ENCODE assay signal across 9 mouse cellular contexts in the genomic region with DNA sequence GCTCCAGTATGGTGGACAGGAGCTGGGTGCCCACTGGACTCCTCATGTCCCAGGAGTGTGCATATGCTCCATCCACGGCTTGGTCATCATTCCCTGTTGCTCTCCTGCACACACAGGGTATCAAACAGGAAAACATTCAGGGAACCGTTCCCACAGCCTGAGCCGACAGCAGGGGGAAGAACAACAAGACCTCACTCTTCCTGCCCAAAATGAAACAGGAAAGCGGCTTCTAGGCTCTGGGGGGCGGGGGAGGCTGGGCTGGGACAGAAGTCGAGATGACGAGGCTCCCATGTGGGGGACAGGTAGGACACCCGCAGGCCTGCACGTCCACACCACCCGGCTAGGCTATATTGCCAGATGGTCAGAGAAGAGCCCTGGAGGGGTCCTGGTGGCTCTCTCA. TPM values are rescaled to one million over a fixed set of nuclear protein-coding genes. Genes with fewer than 3 reads are reported as not detected.
DNase-seq lines count a peak whose midpoint lies in the region; ATAC-seq and TF ChIP-seq lines count a peak whose summit lies in the region.
"Had no signal": no experiment of that assay in that cellular context is flagged by ENCODE, and none has a peak within 500 bp of the region (broad histone marks: within the 10 kb centered on the region; RNA-seq: fewer than 3 reads in every experiment).

No protein-coding gene starts in this region.

- H3K27me3 ChIP-seq in heart, embryonic 13.5 days (replicated peaks), result peaks cover 20% of the 10 kb centered on the region
- peaks cover 17% of the 10 kb centered on the region for H3K27me3 ChIP-seq in liver, embryonic 16.5 days (ENCODE audit: control insufficient read depth, insufficient read depth, low read depth, low read length)
- no peaks in the 10 kb centered on the region for H3K27me3 ChIP-seq in forebrain, postnatal 0 days (ENCODE audit: insufficient read depth, low read length)

- H3K4me2 ChIP-seq in heart, embryonic 13.5 days, result peak overlapping the region; percentile 2; the same call in 1 of the 2 replicates
- H3K4me2 ChIP-seq in liver, embryonic 16.5 days (ENCODE audit: low read depth, low read length), result no peak overlapping the region
- H3K4me2 ChIP-seq in forebrain, postnatal 0 days (ENCODE audit: low read depth), result no peak overlapping the region

- H3K4me1 ChIP-seq in brown adipose tissue, adult 24 weeks (ENCODE audit: control insufficient read depth, insufficient read depth, insufficient read length, low read length), result 0 out of 2 replicates have a peak, but pooled peaks cover 6% of the 10 kb centered on the region
- peaks cover 16% of the 10 kb centered on the region for H3K4me1 ChIP-seq in heart, embryonic 13.5 days
- H3K4me1 ChIP-seq in liver, embryonic 16.5 days (ENCODE audit: control insufficient read depth, low read depth, low read length), result peaks cover 4% of the 10 kb centered on the region
- peaks cover 4% of the 10 kb centered on the region; the same call in 1 of the 2 replicates for H3K4me1 ChIP-seq in forebrain, postnatal 0 days (ENCODE audit: insufficient read depth)

- no peaks in the 10 kb centered on the region for H3K9me3 ChIP-seq in heart, embryonic 13.5 days
- no peaks in the 10 kb centered on the region for H3K9me3 ChIP-seq in liver, embryonic 16.5 days (replicated peaks; ENCODE audit: control insufficient read depth, low read length)
- H3K9me3 ChIP-seq in forebrain, postnatal 0 days (ENCODE audit: low read length), result no peaks in the 10 kb centered on the region

- no peak overlapping the region for H3K4me3 ChIP-seq in left cerebral cortex, adult 2 months
- H3K4me3 ChIP-seq in brown adipose tissue, adult 24 weeks (ENCODE audit: insufficient read depth, low read depth, low read length), result peak overlapping the region; percentile 25
- no peak overlapping the region for H3K4me3 ChIP-seq in heart, embryonic 13.5 days
- no peak overlapping the region for H3K4me3 ChIP-seq in liver, embryonic 16.5 days (ENCODE audit: low read depth, low read length)
- H3K4me3 ChIP-seq in forebrain, postnatal 0 days (ENCODE audit: low read depth, low read length), result no peak overlapping the region

- H3K36me3 ChIP-seq in heart, embryonic 13.5 days, result peaks cover 3% of the 10 kb centered on the region; the same call in 1 of the 2 replicates
- H3K36me3 ChIP-seq in liver, embryonic 16.5 days (ENCODE audit: control insufficient read depth, insufficient read depth), result no peaks in the 10 kb centered on the region
- no peaks in the 10 kb centered on the region for H3K36me3 ChIP-seq in forebrain, postnatal 0 days (ENCODE audit: insufficient read depth)

- ATAC-seq in heart, embryonic 13.5 days (ENCODE audit: extremely low read depth, insufficient number of reproducible peaks, low FRiP score, low TSS enrichment), result no peak
- 0 out of 2 replicates have a peak, but pooled peaks have one; percentile 11 for ATAC-seq in liver, embryonic 16.5 days (ENCODE audit: low read depth)
- ATAC-seq in inflammation-experienced regulatory T-cells, adult 6 months, result no peak
- ATAC-seq in forebrain, postnatal 0 days, result no peak

- WGBS in heart, embryonic 13.5 days, result 58% methylated on average over 10 of the region's 10 CpGs
- 24% methylated on average over 10 of the region's 10 CpGs for WGBS in liver, embryonic 16.5 days (ENCODE audit: insufficient replicate concordance)
- WGBS in forebrain, postnatal 0 days, result 75% methylated on average over 10 of the region's 10 CpGs

- H3K9ac ChIP-seq in heart, embryonic 13.5 days, result no peak overlapping the region
- no peak overlapping the region for H3K9ac ChIP-seq in liver, embryonic 16.5 days (ENCODE audit: low read depth, low read length)
- H3K9ac ChIP-seq in forebrain, postnatal 0 days, result no peak overlapping the region

- TF ChIP-seq CTCF in left cerebral cortex, adult 2 months (IDR thresholded peaks at IDR 0.05), result no peak
- TF ChIP-seq CTCF in forebrain, postnatal 0 days (IDR thresholded peaks at IDR 0.05; ENCODE audit: low read depth), result no peak

- DNase-seq in left cerebral cortex, adult 2 months (ENCODE audit: extremely low spot score in 1 of 2, low spot score in 2 of 2), result no peak
- no peak for DNase-seq in left cerebral cortex, adult 11 months (ENCODE audit: low spot score)
- no peak for DNase-seq in cerebellum, adult 18-20 months
- no peak for DNase-seq in forebrain, postnatal 0 days
- DNase-seq: midbrain, embryonic 14.5 days had no signal

- H3K27ac ChIP-seq in left cerebral cortex, adult 2 months, result peak overlapping the region; percentile 15; the same call in 1 of the 2 replicates
- peak overlapping the region; percentile 90 for H3K27ac ChIP-seq in brown adipose tissue, adult 24 weeks (replicated peaks; ENCODE audit: low read depth, low read length)
- H3K27ac ChIP-seq in heart, embryonic 13.5 days (replicated peaks), result peak overlapping the region; percentile 72
- peak overlapping the region; percentile 35 for H3K27ac ChIP-seq in liver, embryonic 16.5 days (ENCODE audit: low read length)
- H3K27ac ChIP-seq in forebrain, postnatal 0 days (ENCODE audit: low read depth, low read length), result no peak overlapping the region

- intact Hi-C loops in left cerebral cortex, adult 2 months (cut with DNase I), result no loop called here

RNA-seq across cellular contexts. Expression of gene Dll4, which starts 10.9 kb away (rescaled TPM):
- total RNA-seq in left cerebral cortex, adult 2 months (2021), result 1 to 10 TPM; 2.3 to 2.4 TPM
- polyA plus RNA-seq in brown adipose tissue, adult 24 weeks (2012; ENCODE audit: insufficient read depth, insufficient read length, missing spikeins), result 3.2 and 5.8 TPM in 2 replicates
- polyA plus RNA-seq in heart, embryonic 13.5 days (2015; fragmentation: Nextera tagmentation; extraction: Ambion mirVana), result 7.7 and 8.7 TPM in 2 replicates
- polyA plus RNA-seq in liver, embryonic 16.5 days (2015; fragmentation: Nextera tagmentation; extraction: Ambion mirVana), result 2.0 and 2.1 TPM in 2 replicates
- polyA plus RNA-seq in inflammation-experienced regulatory T-cells, adult 6 months (2017; shearing (Covaris generic)), result not detected
- total RNA-seq in forebrain, postnatal 0 days (2014; rRNA removed), result 2.8 and 3.7 TPM in 2 replicates
- 2.3 and 2.4 TPM in 2 replicates for polyA plus RNA-seq in forebrain, postnatal 0 days (2015; fragmentation: Nextera tagmentation; extraction: Ambion mirVana)

RNA-seq across cellular contexts. Expression of gene Chac1, which starts 14.6 kb away (rescaled TPM):
- 1 to 10 TPM; 7.5 to 8.7 TPM for total RNA-seq in left cerebral cortex, adult 2 months (2021)
- polyA plus RNA-seq in brown adipose tissue, adult 24 weeks (2012; ENCODE audit: insufficient read depth, insufficient read length, missing spikeins), result 2.1 and 2.3 TPM in 2 replicates
- polyA plus RNA-seq in heart, embryonic 13.5 days (2015; fragmentation: Nextera tagmentation; extraction: Ambion mirVana), result 0.35 and 0.78 TPM in 2 replicates
- polyA plus RNA-seq in liver, embryonic 16.5 days (2015; fragmentation: Nextera tagmentation; extraction: Ambion mirVana), result 6.2 and 8.5 TPM in 2 replicates
- polyA plus RNA-seq in inflammation-experienced regulatory T-cells, adult 6 months (2017; shearing (Covaris generic)), result not detected
- total RNA-seq in forebrain, postnatal 0 days (2014; rRNA removed), result 8.7 and 20.4 TPM in 2 replicates
- 5.7 and 9.1 TPM in 2 replicates for polyA plus RNA-seq in forebrain, postnatal 0 days (2015; fragmentation: Nextera tagmentation; extraction: Ambion mirVana)

RNA-seq across cellular contexts. Expression of gene Vps18, which starts 47.9 kb away (rescaled TPM):
- total RNA-seq in left cerebral cortex, adult 2 months (2021), result 10 to 100 TPM; 47.2 to 50.8 TPM
- 3.6 and 4.8 TPM in 2 replicates for polyA plus RNA-seq in brown adipose tissue, adult 24 weeks (2012; ENCODE audit: insufficient read depth, insufficient read length, missing spikeins)
- 11.9 and 13.1 TPM in 2 replicates for polyA plus RNA-seq in heart, embryonic 13.5 days (2015; fragmentation: Nextera tagmentation; extraction: Ambion mirVana)
- polyA plus RNA-seq in liver, embryonic 16.5 days (2015; fragmentation: Nextera tagmentation; extraction: Ambion mirVana), result 5.5 and 6.3 TPM in 2 replicates
- 1 to 10 TPM; 5.5 to 6.1 (median 5.9) TPM for polyA plus RNA-seq in inflammation-experienced regulatory T-cells, adult 6 months (2017; shearing (Covaris generic))
- 22.5 and 26.7 TPM in 2 replicates for total RNA-seq in forebrain, postnatal 0 days (2014; rRNA removed)
- 17.5 and 22.3 TPM in 2 replicates for polyA plus RNA-seq in forebrain, postnatal 0 days (2015; fragmentation: Nextera tagmentation; extraction: Ambion mirVana)
